Mouse (Mus musculus): ENCODE measurements around the gene Gm20388.

Gene Gm20388

GRCm38 (mm10) chr8:122343758-122344157 lies 2433.1 kb downstream of the Gm20388 start:
- DNase-seq = peak in 1 of 2 experiments; percentile 55

GRCm38 (mm10) chr8:122344219-122344618 lies 2433.6 kb downstream of the Gm20388 start:
- DNase-seq = peak in 1 of 2 experiments; percentile 32

DNA sequence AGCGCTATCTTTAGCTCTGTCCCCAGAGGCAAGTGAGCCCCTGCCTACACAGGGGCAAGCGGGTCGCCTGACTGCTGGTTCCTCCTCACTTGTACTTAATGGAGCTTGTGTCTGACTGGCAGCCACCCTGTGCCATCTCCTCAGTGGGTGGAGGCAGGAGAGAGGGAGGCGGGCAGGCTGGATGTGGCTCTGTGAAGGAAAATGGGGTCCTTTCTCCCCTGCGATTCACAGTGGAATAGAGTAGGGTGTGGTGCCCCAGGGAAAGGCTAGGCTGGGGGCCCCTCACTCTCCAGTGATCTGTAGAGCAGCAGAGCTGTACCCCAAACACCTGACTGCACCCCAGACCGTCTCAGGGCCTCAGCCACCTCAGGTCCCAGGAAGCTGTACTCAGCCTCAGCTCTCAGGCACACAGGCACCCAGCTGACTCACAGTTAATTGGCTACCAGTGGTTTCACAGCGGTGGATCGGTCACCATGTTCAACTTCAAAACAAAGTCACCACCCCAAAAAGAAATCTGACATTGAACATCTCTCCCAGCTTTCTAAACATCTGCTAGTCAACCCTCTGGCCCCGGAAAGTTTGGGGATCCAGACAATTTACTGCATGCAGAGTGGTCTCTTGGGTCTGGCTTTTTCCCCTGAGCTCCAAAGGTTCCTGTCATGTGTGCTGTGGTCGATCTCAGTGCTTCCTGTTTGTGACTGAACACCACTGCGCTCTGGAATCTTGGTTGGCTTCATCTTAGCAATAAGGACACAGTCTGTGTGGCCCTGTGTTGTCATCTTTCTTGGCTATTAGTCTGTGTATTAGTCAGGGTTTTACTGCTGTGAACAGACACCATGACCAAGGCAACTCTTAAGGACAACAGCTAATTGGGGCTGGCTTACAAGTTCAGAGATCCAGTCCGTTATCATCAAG lies 2434.8 kb downstream of the Gm20388 start:
- peak in 1 of 2 experiments; percentile 12 for DNase-seq

DNA sequence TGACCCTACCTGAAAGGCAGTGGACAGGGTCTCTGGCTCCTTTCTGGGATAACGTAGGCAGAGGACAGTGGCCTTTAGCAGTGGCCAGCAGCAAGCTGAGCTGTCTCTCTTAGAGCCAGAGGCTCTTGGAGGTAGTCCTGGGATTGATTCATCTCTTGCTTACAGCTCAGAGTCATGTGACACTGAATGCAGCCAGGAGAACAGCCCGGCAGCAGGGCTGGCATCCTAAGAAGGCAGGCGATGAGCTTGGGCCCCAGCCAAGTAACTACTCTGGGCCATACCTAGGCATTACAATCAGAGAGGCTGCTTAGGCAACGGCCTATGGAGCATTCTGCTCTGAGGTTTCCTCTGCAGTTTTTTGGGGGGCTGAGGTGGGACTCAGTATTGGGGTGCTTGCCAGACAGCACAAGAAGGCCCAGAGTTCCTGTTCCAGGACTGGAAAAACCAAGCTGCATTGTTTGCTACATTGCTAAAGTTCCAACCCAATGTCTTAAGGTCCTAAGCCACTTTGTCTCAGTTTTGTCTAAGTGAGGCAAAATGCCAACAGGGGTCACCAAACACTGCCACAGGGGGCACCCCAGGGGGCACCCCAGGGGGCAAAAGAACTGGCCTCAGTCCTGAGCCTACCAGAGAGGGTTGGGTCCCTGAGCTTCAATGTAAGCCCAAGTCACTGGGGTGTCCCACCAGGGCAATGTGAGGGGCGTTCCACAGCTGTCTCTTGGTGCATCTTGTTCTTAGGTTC lies 2437.3 kb downstream of the Gm20388 start:
- peak; percentile 95 to 97 for DNase-seq

DNA sequence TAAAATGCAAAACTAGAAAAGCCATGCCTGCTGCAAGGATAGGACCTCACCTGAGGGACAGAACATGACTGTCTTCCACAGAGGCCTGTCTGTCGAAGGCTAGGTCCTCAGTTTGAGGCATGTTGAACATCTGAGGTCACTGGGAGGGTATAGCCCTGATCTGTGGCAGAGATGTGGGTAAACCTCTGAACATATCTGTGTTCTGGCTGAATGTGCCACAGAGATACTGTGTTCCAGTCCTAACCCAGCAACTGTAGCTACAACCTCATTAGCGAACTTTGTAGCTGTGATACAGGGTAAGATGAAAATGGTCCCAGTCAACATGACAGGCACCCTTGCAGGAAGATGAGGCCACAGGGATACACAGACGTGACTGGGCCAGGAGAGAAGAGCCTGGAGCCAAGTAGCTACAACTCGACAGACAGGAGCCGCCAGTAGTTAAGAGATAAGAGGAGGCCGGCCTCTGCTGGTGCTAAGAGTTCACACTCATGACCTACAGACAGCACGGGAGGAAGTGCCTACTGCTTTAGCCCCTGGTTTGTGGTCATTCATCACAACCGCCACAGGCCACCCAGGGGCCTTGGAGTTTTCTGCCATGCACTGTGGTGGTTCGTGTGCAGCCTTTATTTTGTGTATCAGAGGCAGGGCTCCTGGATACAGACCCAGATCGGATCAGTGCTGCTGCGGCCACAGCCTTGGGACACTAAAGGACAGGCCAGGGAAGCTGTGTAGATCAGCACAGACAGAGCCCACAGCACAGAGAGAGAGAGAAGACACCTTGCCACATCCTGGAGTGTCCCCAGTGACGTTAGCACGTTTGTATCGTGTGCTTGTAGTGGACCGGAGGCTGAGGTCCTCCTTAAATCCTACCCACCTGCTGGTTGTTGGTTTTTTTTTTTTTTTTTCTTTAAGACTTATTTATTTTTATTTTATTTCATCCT lies 2439.0 kb downstream of the Gm20388 start:
- no peak for DNase-seq

GRCm38 (mm10) chr8:122350309-122351089 lies 2439.9 kb downstream of the Gm20388 start:
- DNase-seq = no peak

DNA sequence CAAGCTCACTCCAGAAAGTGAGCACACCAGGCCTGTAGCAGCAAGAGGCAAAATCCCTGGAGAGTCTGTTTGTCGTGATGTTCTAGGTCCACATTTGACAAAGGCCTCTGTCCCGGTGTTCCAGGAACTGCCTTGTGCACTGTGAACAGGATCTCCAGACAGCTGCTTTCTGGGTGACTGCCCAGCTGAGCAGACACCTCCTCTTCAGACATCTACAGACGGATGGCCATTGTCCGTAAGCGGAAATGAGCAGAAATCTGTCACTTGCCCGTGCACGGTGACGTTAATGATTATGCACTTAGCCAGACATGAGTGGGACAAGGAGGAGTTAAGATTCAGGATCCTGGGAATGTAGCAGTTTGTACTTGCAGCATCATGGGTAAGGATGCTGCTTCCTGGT lies 2443.5 kb downstream of the Gm20388 start:
- DNase-seq = no peak

DNA sequence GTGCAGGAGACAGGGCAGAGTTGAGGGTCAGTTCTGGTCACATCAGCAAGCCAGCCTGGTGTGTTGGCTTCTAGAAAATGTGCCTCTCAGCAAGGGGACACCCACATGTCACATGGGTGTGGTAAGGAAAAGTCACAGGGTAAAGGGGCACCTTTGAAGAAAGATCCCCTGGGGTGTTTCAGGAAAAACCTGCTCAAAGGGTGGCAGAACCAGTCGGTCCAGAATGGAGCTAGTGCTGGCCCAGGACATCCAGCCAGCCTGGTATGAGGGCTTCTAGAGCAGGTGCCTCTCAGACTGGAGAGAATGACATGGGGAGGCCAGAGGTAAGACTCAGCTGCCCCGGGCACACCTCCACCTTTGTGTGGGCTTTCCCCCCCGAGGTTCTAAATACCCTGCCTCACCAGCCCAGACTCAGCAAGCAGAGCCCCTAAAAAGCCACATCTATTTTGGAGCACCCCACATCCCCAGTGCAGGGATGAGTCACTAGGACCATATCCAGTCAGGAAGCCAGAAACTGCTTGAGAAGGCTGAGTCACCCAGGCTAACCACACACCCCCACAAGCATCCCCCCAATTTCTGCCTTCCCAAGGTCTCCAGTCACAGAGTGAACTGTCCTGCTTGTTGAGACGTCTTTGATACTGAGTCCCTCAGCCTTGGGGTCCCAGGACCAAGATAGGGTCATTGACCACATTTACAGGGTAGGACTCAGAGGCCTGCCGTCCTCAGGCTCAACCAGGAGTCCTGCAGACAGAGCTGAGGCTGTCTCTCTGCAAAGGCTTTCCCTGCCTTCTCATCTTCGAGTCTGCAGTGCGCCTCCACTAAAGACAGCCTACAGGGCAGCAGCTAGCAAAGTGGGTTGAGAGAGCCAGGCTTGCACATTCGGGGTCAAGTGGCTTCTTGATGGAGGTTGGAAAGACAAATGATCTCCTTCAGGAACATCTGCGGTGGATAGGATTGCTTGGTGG lies 2445.3 kb downstream of the Gm20388 start:
- no peak for DNase-seq

- DNase-seq = peak; percentile 30 to 42
Measured at GRCm38 (mm10) chr8:122357202-122357601, 2446.6 kb downstream of the Gm20388 start.

- DNase-seq = peak; percentile 50 to 58
Measured at GRCm38 (mm10) chr8:122357641-122358040, 2447.0 kb downstream of the Gm20388 start.

- DNase-seq = no peak
Measured at GRCm38 (mm10) chr8:122359111-122359775, 2448.6 kb downstream of the Gm20388 start.

- DNase-seq = no peak
Measured at GRCm38 (mm10) chr8:122360696-122361416, 2450.2 kb downstream of the Gm20388 start, which contains the start of gene Trhr2. Gene Trhr2, minus strand, starts transcription at chr8:122360746.

DNA sequence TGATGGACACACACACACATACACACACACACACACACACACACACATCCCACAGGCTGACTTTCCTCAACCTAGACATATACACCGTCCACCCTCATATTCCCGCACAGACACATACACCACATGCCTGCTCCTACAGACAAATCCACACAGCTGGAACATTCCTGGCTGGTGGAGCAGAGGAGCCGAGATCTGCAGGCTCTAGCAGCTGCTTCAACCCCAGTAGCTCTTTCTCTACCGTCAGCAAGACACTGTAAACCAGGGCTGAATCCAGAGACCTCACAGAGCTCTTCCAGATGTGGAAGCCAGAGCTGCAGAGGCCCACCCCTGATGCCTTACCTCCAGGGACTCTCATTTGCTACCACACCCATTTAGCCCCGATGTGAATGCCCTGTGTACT lies 2451.6 kb downstream of the Gm20388 start:
- DNase-seq = no peak

- DNase-seq = no peak
Measured at GRCm38 (mm10) chr8:122362967-122363366, 2452.3 kb downstream of the Gm20388 start.

DNA sequence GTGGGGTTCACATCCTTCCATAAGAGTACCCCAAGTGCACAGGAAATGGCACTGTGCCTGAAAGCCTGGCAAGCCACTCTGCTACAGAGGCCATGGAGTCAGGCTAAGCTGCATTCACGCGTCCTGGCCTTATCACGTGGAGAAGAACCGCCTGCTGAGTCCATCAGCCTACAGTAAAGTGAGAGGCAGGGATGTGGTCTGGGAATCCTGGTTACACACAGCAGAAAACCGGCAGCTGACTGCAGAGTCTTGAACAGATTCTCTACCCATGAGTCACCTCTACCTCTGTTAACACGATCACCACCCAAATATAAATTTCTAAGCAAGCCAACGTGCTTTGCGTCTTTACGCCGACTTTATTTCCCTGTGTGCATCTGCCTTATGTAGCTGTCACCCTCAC lies 2457.9 kb downstream of the Gm20388 start:
- no peak for DNase-seq

GRCm38 (mm10) chr8:122369665-122370064 lies 2459.0 kb downstream of the Gm20388 start:
- peak; percentile 76 to 87 for DNase-seq

- DNase-seq = no peak
Measured at GRCm38 (mm10) chr8:122371706-122372105, 2461.1 kb downstream of the Gm20388 start.

GRCm38 (mm10) chr8:122375320-122375719 lies 2464.7 kb downstream of the Gm20388 start:
- DNase-seq = no peak

- DNase-seq = no peak
Measured at GRCm38 (mm10) chr8:122375751-122376364, 2465.2 kb downstream of the Gm20388 start.
